Mouse (Mus musculus): Measurements from ENCODE around the gene Itgav. TPM values are rescaled to one million over a fixed set of nuclear protein-coding genes. Genes with fewer than 3 reads are reported as not detected.

Itgav gene
- polyA plus RNA-seq, 2 experiments: 4.1 to 11.2 TPM

- no peak for TF ChIP-seq CTCF (IDR thresholded peaks at IDR 0.05; ENCODE audit: low read depth)
- TF ChIP-seq EP300 (IDR thresholded peaks at IDR 0.05; ENCODE audit: low read depth): no peak
- Histone ChIP-seq H3K27ac (no peak overlapping the region), H3K4me3 (ENCODE audit: insufficient read depth in 1 of 2, low read depth in 2 of 2, low read length in 2 of 2) (no peak overlapping the region), H3K9ac (replicated peaks) (no peak overlapping the region), H3K9me3 (ENCODE audit: control insufficient read depth, low read length) (no peaks in the 10 kb centered on the region), H3K36me3 (replicated peaks; ENCODE audit: control insufficient read depth, insufficient read depth, low read depth) (no peaks in the 10 kb centered on the region), H3K27me3 (ENCODE audit: control insufficient read depth, insufficient read depth, low read length) (no peaks in the 10 kb centered on the region), H3K4me1 (replicated peaks; ENCODE audit: control insufficient read depth in 2 of 2, insufficient read depth in 2 of 2, low read length in 1 of 2) (no peaks in the 10 kb centered on the region; a peak in 1 of 4 replicates), H3K4me2 (ENCODE audit: low read depth) (no peak overlapping the region)
- DNase-seq (ENCODE audit: low read depth in 3 of 3, low spot score in 3 of 3) (no peak), ATAC-seq (ENCODE audit: insufficient read depth) (no peak)
- 69% methylated on average over 5 of the region's 5 CpGs for WGBS (ENCODE audit: insufficient replicate concordance)
Observed at GRCm38 (mm10) chr2:83713946-83714345, 10.3 kb upstream of the Itgav start.

DNA sequence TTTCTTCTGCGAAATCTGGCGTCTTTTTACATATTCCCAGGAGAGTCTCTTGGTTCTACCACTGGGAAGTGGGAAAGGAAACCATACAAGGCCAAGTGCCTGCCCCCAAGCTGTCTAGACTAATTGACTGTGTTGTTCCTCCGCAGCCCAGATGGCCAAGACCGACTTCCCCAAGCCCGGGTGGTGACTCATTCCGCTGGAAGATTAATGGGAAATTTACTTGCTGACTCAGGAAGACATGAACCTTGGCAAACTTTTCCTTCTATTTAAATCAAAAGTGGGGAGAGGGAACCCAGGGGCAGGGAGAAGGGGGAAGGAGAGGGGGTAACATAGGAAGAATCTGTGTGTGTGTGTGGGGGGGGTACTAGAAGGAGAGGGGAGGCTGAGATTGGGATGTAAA, 9.4 kb upstream of the Itgav start:
- no peak for TF ChIP-seq EP300 (IDR thresholded peaks at IDR 0.05; ENCODE audit: low read depth)
- no peak for TF ChIP-seq CTCF (IDR thresholded peaks at IDR 0.05; ENCODE audit: low read depth)
- Histone ChIP-seq H3K36me3 (replicated peaks; ENCODE audit: control insufficient read depth, insufficient read depth, low read depth) (no peaks in the 10 kb centered on the region), H3K27me3 (ENCODE audit: control insufficient read depth, insufficient read depth, low read length) (no peaks in the 10 kb centered on the region), H3K9me3 (ENCODE audit: control insufficient read depth, low read length) (no peaks in the 10 kb centered on the region), H3K4me2 (ENCODE audit: low read depth) (no peak overlapping the region), H3K27ac (no peak overlapping the region), H3K9ac (replicated peaks) (no peak overlapping the region), H3K4me3 (ENCODE audit: insufficient read depth in 1 of 2, low read depth in 2 of 2, low read length in 2 of 2) (no peak overlapping the region), H3K4me1 (replicated peaks; ENCODE audit: control insufficient read depth in 2 of 2, insufficient read depth in 2 of 2, low read length in 1 of 2) (no peaks in the 10 kb centered on the region; a peak in 1 of 4 replicates)
- 20% methylated on average over 6 of the region's 6 CpGs for WGBS (ENCODE audit: insufficient replicate concordance)
- ATAC-seq (ENCODE audit: insufficient read depth) (no peak), DNase-seq (ENCODE audit: low read depth in 3 of 3, low spot score in 3 of 3) (no peak)

DNA sequence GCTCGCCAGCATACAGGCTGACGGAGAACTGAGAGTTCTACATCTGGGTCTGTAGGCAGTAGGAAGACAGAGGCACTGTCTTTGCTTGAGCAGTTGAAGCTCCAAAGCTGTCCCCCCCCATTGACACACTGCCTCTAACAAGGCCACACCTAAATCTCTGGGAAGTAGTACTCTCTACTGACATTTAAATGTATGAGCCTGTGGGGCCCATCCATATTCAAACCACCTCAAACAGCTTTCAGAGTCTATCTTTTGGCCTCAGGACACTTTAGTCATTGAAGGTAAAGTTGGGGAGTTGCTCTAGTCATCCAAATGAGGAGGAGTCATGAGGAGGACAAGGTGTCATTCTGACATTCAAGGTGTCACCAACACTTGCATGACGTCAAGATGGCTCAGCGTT, 5.9 kb upstream of the Itgav start:
- no peak for TF ChIP-seq EP300 (IDR thresholded peaks at IDR 0.05; ENCODE audit: low read depth)
- TF ChIP-seq CTCF (IDR thresholded peaks at IDR 0.05; ENCODE audit: low read depth): no peak
- WGBS (ENCODE audit: insufficient replicate concordance): 54% methylated on average over 4 of the region's 4 CpGs
- H3K36me3 ChIP-seq (replicated peaks; ENCODE audit: control insufficient read depth, insufficient read depth, low read depth): no peaks in the 10 kb centered on the region

GRCm38 (mm10) chr2:83721635-83722034, 2.6 kb upstream of the Itgav start:
- 49% methylated on average over 3 of the region's 3 CpGs for WGBS (ENCODE audit: insufficient replicate concordance)

More for the DNA sequence above, 5.9 kb upstream of the Itgav start:
- H3K27me3 ChIP-seq (ENCODE audit: control insufficient read depth, insufficient read depth, low read length): no peaks in the 10 kb centered on the region
- H3K4me2 ChIP-seq (ENCODE audit: low read depth): no peak overlapping the region
- H3K4me3 ChIP-seq (ENCODE audit: insufficient read depth in 1 of 2, low read depth in 2 of 2, low read length in 2 of 2): no peak overlapping the region
- H3K9ac ChIP-seq (replicated peaks): no peak overlapping the region
- H3K9me3 ChIP-seq (ENCODE audit: control insufficient read depth, low read length): no peaks in the 10 kb centered on the region
- peaks cover 0 to 1% of the 10 kb centered on the region in 2 experiments; a peak in 1 of 4 replicates for H3K4me1 ChIP-seq (replicated peaks; ENCODE audit: control insufficient read depth in 2 of 2, insufficient read depth in 2 of 2, low read length in 1 of 2)
- H3K27ac ChIP-seq: no peak overlapping the region
- DNase-seq (ENCODE audit: low read depth in 3 of 3, low spot score in 3 of 3) (no peak), ATAC-seq (ENCODE audit: insufficient read depth) (no peak)

DNA sequence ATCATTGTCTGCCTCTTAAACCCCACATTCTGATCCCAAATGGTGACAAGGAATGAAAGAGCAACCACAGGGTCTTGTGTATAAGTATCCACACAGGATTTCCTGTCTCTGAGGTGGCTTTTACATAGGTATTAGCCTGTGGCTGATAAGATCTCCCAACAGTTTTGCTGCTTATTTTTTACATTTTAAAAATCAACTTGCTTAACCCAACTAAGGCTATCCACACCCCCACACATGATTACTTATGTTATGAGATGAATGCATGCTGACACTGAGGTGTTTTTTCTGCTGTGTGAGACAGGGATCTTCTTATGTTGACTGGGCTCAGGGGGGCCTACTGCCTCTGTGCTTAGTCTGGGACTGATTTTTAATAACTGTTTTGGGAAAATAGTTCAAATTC, 1.3 kb upstream of the Itgav start:
- ATAC-seq (ENCODE audit: insufficient read depth): no peak
- Histone ChIP-seq H3K9ac (replicated peaks) (no peak overlapping the region), H3K9me3 (ENCODE audit: control insufficient read depth, low read length) (no peaks in the 10 kb centered on the region), H3K27ac (no peak overlapping the region), H3K4me3 (ENCODE audit: insufficient read depth in 1 of 2, low read depth in 2 of 2, low read length in 2 of 2) (no peak overlapping the region), H3K27me3 (ENCODE audit: control insufficient read depth, insufficient read depth, low read length) (peaks cover 8% of the 10 kb centered on the region), H3K4me2 (ENCODE audit: low read depth) (no peak overlapping the region), H3K4me1 (replicated peaks; ENCODE audit: control insufficient read depth in 2 of 2, insufficient read depth in 2 of 2, low read length in 1 of 2) (peaks cover 0 to 2% of the 10 kb centered on the region in 2 experiments; a peak in 1 of 4 replicates), H3K36me3 (replicated peaks; ENCODE audit: control insufficient read depth, insufficient read depth, low read depth) (no peaks in the 10 kb centered on the region)
- TF ChIP-seq CTCF (IDR thresholded peaks at IDR 0.05; ENCODE audit: low read depth) (no peak), EP300 (IDR thresholded peaks at IDR 0.05; ENCODE audit: low read depth) (no peak)
- no peak for DNase-seq (ENCODE audit: low read depth in 3 of 3, low spot score in 3 of 3)

More at GRCm38 (mm10) chr2:83721635-83722034, 2.6 kb upstream of the Itgav start:
- H3K4me1 ChIP-seq (replicated peaks; ENCODE audit: control insufficient read depth in 2 of 2, insufficient read depth in 2 of 2, low read length in 1 of 2): peaks cover 0 to 2% of the 10 kb centered on the region in 2 experiments; a peak in 1 of 4 replicates
- H3K27me3 ChIP-seq (ENCODE audit: control insufficient read depth, insufficient read depth, low read length): peaks cover 8% of the 10 kb centered on the region
- TF ChIP-seq EP300 (IDR thresholded peaks at IDR 0.05; ENCODE audit: low read depth) (no peak), CTCF (IDR thresholded peaks at IDR 0.05; ENCODE audit: low read depth) (no peak)
- DNase-seq (ENCODE audit: low read depth in 3 of 3, low spot score in 3 of 3): no peak
- no peak overlapping the region for H3K4me2 ChIP-seq (ENCODE audit: low read depth)
- H3K4me3 ChIP-seq (ENCODE audit: insufficient read depth in 1 of 2, low read depth in 2 of 2, low read length in 2 of 2): no peak overlapping the region
- H3K9ac ChIP-seq (replicated peaks): no peak overlapping the region
- ATAC-seq (ENCODE audit: insufficient read depth): no peak
- H3K27ac ChIP-seq: no peak overlapping the region
- no peaks in the 10 kb centered on the region for H3K36me3 ChIP-seq (replicated peaks; ENCODE audit: control insufficient read depth, insufficient read depth, low read depth)
- no peaks in the 10 kb centered on the region for H3K9me3 ChIP-seq (ENCODE audit: control insufficient read depth, low read length)
